Mouse (Mus musculus) embryonic stem cell, embryonic (primary cell): Measurements from ENCODE around the gene Spryd4.

ENCODE experiments used
- CTCF ChIA-PET, 4 experiments: fragments of 300-600 bp in 2 of 4; fragments of 350-600 bp in 2 of 4; sonication (Branson Sonifier 250); formaldehyde crosslinking; loops; one replicate each; lab custom pipeline; 2022; ENCODE audit warnings: inconsistent platforms in 2 of 4; lab: Charles Lee
- POLR2A ChIA-PET, 4 experiments: fragments of 300-600 bp in 2 of 4; fragments of 350-600 bp in 2 of 4; sonication (Branson Sonifier 250); formaldehyde crosslinking; loops; one replicate each; lab custom pipeline; 2022; ENCODE audit warnings: antibody characterized with exemption in 4 of 4, inconsistent platforms in 1 of 4; lab: Charles Lee

The Spryd4 gene

GRCm38 (mm10) chr10:128210954-128211353 lies 653 bp downstream of the Spryd4 start:
- CTCF ChIA-PET = interaction anchor here in 2 of 4 experiments (0.5 to 0.9 kb wide), 2 partner anchors 120 to 273 kb away, joined by 3 to 7 read pairs; partner anchors contain the start of gene Baz2a (in 1 of the 2)
- POLR2A ChIA-PET = interaction anchor here (0.7 to 5.2 kb wide), 34 partner anchors 10 to 315 kb away, joined by 3 to 66 read pairs (median 4); partner anchors contain the start of genes Gls2 (in 3 of the 4), Cnpy2 (in 2 of the 4), Pan2 (in 2 of the 4) and Baz2a (in 1 of the 4)

GRCm38 (mm10) chr10:128210131-128210530 lies 1.5 kb downstream of the Spryd4 start:
- ChIA-PET CTCF (interaction anchor here in 1 of 4 experiments (0.9 kb wide), 1 partner anchor 74 kb away, joined by 3 read pairs; no protein-coding TSS in a partner anchor), POLR2A (interaction anchor here (0.8 to 5.2 kb wide), 29 partner anchors 9 to 168 kb away, joined by 3 to 66 read pairs (median 4); partner anchors contain the start of genes Gls2 (in 3 of the 4), Pan2 (in 2 of the 4), Baz2a (in 1 of the 4) and Cnpy2 (in 1 of the 4))

GRCm38 (mm10) chr10:128209311-128210009 lies 2.1 kb downstream of the Spryd4 start:
- ChIA-PET CTCF (interaction anchor here in 1 of 4 experiments (0.6 to 0.9 kb wide), 2 partner anchors 64 to 75 kb away, joined by 3 read pairs; no protein-coding TSS in a partner anchor), POLR2A (interaction anchor here in 3 of 4 experiments (0.6 to 5.2 kb wide), 17 partner anchors 10 to 113 kb away, joined by 3 to 66 read pairs (median 4); partner anchors contain the start of genes Gls2 (in 2 of the 3), Cnpy2 (in 1 of the 3), Pan2 (in 1 of the 3) and Stat2 (in 1 of the 3))

- POLR2A ChIA-PET = interaction anchor here in 3 of 4 experiments (0.8 to 1.8 kb wide), 8 partner anchors 13 to 115 kb away, joined by 3 to 8 read pairs (median 4); partner anchors contain the start of genes Gls2 (in 2 of the 3), Cnpy2 (in 1 of the 3), Pan2 (in 1 of the 3) and Stat2 (in 1 of the 3)
- CTCF ChIA-PET = no interaction called here
These were observed 3.3 kb downstream of the Spryd4 start for GRCm38 (mm10) chr10:128208326-128208725.

GRCm38 (mm10) chr10:128204941-128205340 lies 6.7 kb downstream of the Spryd4 start:
- CTCF ChIA-PET = interaction anchor here in 1 of 4 experiments (1.0 kb wide), 1 partner anchor 10 kb away, joined by 3 read pairs; no protein-coding TSS in a partner anchor
- POLR2A ChIA-PET = interaction anchor here in 2 of 4 experiments (1.0 to 2.6 kb wide), 12 partner anchors 8 to 165 kb away, joined by 3 to 18 read pairs (median 5); partner anchors contain the start of genes Gls2 (in 2 of the 2), Atp5b (in 1 of the 2), Pan2 (in 1 of the 2) and Stat2 (in 1 of the 2)

GRCm38 (mm10) chr10:128201856-128202255 lies 9.8 kb downstream of the Spryd4 start:
- CTCF ChIA-PET = no interaction called here

GRCm38 (mm10) chr10:128194551-128195461 lies 16.8 kb downstream of the Spryd4 start:
- ChIA-PET CTCF (interaction anchor here in 3 of 4 experiments (0.6 to 2.5 kb wide), 22 partner anchors 9 to 553 kb away, joined by 3 to 17 read pairs (median 4); partner anchors contain the start of genes Baz2a (in 1 of the 3), Nabp2 (in 1 of the 3), Pan2 (in 1 of the 3) and Rbms2 (in 1 of the 3)), POLR2A (interaction anchor here in 3 of 4 experiments (0.5 to 4.0 kb wide), 128 partner anchors 8 to 1223 kb away, joined by 3 to 66 read pairs (median 4); partner anchors contain the start of genes Atp5b (in 3 of the 3), Coq10a (in 3 of the 3), Naca (in 3 of the 3) and Spryd4 (in 3 of the 3))

More at GRCm38 (mm10) chr10:128201856-128202255, 9.8 kb downstream of the Spryd4 start:
- POLR2A ChIA-PET = no interaction called here

GRCm38 (mm10) chr10:128194024-128194550 lies 17.5 kb downstream of the Spryd4 start, which contains the start of gene Gls2:
TSS of gene Gls2 (plus strand) at chr10:128194457.
- CTCF ChIA-PET = interaction anchor here (0.6 to 2.5 kb wide), 22 partner anchors 8 to 552 kb away, joined by 3 to 17 read pairs (median 4); partner anchors contain the start of genes Baz2a (in 2 of the 4), Nabp2 (in 1 of the 4), Pan2 (in 1 of the 4) and Rbms2 (in 1 of the 4)
- POLR2A ChIA-PET = interaction anchor here in 3 of 4 experiments (0.5 to 4.0 kb wide), 112 partner anchors 8 to 1222 kb away, joined by 3 to 66 read pairs (median 4); partner anchors contain the start of genes Coq10a (in 3 of the 3), Naca (in 3 of the 3), Pan2 (in 3 of the 3) and Spryd4 (in 3 of the 3)

GRCm38 (mm10) chr10:128193113-128193512 lies 18.5 kb downstream of the Spryd4 start:
- ChIA-PET POLR2A (interaction anchor here in 2 of 4 experiments (0.6 to 4.0 kb wide), 12 partner anchors 16 to 154 kb away, joined by 3 to 66 read pairs (median 4); partner anchors contain the start of gene Spryd4 (in 1 of the 2)), CTCF (interaction anchor here in 3 of 4 experiments (0.6 to 1.5 kb wide), 3 partner anchors 77 to 102 kb away, joined by 3 to 5 read pairs (median 5); partner anchors contain the start of genes Baz2a (in 2 of the 3) and Stat2 (in 1 of the 3))

GRCm38 (mm10) chr10:128192030-128192766 lies 19.4 kb downstream of the Spryd4 start:
- ChIA-PET POLR2A (interaction anchor here in 2 of 4 experiments (0.6 to 3.2 kb wide), 12 partner anchors 17 to 153 kb away, joined by 3 to 14 read pairs (median 4); no protein-coding TSS in a partner anchor), CTCF (interaction anchor here in 2 of 4 experiments (0.6 to 1.0 kb wide), 4 partner anchors 101 to 680 kb away, joined by 3 to 5 read pairs (median 4); partner anchors contain the start of gene Baz2a (in 1 of the 2))

GRCm38 (mm10) chr10:128191472-128191871 lies 20.1 kb downstream of the Spryd4 start:
- POLR2A ChIA-PET = interaction anchor here in 2 of 4 experiments (0.9 to 3.2 kb wide), 7 partner anchors 16 to 108 kb away, joined by 3 to 14 read pairs (median 5); partner anchors contain the start of genes Atp5b (in 1 of the 2) and Baz2a (in 1 of the 2)
- CTCF ChIA-PET = interaction anchor here in 2 of 4 experiments (0.6 kb wide), 2 partner anchors 10 to 116 kb away, joined by 3 read pairs; no protein-coding TSS in a partner anchor

GRCm38 (mm10) chr10:128188242-128188877 lies 23.2 kb downstream of the Spryd4 start:
- POLR2A ChIA-PET = interaction anchor here in 3 of 4 experiments (0.6 to 14.3 kb wide), 35 partner anchors 9 to 545 kb away, joined by 3 to 210 read pairs (median 7); partner anchors contain the start of genes Baz2a (in 3 of the 3), Atp5b (in 2 of the 3), Cnpy2 (in 2 of the 3) and Coq10a (in 1 of the 3)
- CTCF ChIA-PET = interaction anchor here (0.5 to 4.1 kb wide), 24 partner anchors 8 to 780 kb away, joined by 3 to 66 read pairs (median 4); partner anchors contain the start of genes Baz2a (in 4 of the 4) and Stat2 (in 1 of the 4)

- POLR2A ChIA-PET = interaction anchor here in 3 of 4 experiments (0.6 to 14.3 kb wide), 54 partner anchors 8 to 848 kb away, joined by 3 to 210 read pairs (median 5); partner anchors contain the start of genes Atp5b (in 3 of the 3), Baz2a (in 3 of the 3), Cnpy2 (in 2 of the 3) and Gls2 (in 2 of the 3)
- CTCF ChIA-PET = interaction anchor here (0.6 to 4.1 kb wide), 23 partner anchors 10 to 950 kb away, joined by 3 to 66 read pairs (median 7); partner anchors contain the start of genes Baz2a (in 4 of the 4) and Stat2 (in 1 of the 4)
These were observed 24.4 kb downstream of the Spryd4 start for GRCm38 (mm10) chr10:128187181-128187605.

- ChIA-PET CTCF (interaction anchor here (0.6 to 4.1 kb wide), 31 partner anchors 8 to 240 kb away, joined by 3 to 66 read pairs (median 4); partner anchors contain the start of genes Baz2a (in 4 of the 4), Gls2 (in 2 of the 4) and Naca (in 1 of the 4)), POLR2A (interaction anchor here in 3 of 4 experiments (0.5 to 14.3 kb wide), 60 partner anchors 8 to 565 kb away, joined by 3 to 210 read pairs (median 4); partner anchors contain the start of genes Atp5b (in 3 of the 3), Baz2a (in 3 of the 3), Gls2 (in 3 of the 3) and Cnpy2 (in 1 of the 3))
These were observed 25.6 kb downstream of the Spryd4 start for GRCm38 (mm10) chr10:128185959-128186358.
